Mouse (Mus musculus) layer of hippocampus, postnatal 36 days (tissue): ENCODE results near the gene Mitf. TPM values are rescaled to one million over a fixed set of nuclear protein-coding genes. Genes with fewer than 3 reads are reported as not detected.

Source experiments
- DNase-seq, 2 experiments: peaks; one replicate each; pipeline ENCODE4 v3.0.0; 2022
- total RNA-seq, 2 experiments: library from RNA; stranded (reverse); gene quantifications; 2 replicates each; pipeline ENCODE4 v1.2.3; 2021

Gene Mitf
- total RNA-seq, 2 experiments from 2014 or later = 8.3 to 9.3 TPM

DNA sequence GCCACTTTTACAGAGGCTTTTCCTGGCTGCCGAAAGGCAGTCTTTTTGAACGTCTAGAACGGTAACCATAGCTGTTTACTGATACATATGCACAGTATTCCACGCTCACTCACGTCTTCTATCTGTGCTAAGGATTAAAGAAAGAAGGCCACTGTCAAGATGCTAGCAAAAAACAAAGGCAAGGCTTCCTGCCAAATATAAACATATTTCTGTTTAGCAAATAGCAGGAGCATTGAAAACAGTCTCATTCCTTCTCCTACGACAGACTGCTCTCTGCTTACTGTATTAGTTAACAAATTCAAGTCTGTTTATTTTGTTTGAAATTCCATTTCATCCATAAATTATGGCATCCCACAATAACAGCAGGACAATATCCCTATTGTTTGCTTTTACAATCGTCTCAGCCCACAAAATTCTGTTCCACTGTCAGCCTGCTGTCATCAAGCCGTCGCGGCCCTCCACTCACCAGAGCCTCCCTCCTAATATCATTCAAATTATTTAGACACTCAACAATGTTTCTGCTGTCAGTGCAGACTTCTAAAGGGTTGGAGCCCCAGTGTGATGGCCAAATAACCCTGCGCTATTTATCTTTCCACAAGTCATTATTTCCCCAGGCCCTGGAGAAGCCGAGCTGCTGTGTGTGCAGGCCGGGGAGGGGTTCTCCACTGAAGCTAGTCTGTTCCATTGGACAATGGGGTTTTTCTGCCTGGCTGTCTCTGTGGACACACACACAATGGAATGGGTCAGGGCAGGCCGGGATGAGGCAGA lies 242.0 kb downstream of the Mitf start:
- peak; percentile 18 to 29 for DNase-seq

DNA sequence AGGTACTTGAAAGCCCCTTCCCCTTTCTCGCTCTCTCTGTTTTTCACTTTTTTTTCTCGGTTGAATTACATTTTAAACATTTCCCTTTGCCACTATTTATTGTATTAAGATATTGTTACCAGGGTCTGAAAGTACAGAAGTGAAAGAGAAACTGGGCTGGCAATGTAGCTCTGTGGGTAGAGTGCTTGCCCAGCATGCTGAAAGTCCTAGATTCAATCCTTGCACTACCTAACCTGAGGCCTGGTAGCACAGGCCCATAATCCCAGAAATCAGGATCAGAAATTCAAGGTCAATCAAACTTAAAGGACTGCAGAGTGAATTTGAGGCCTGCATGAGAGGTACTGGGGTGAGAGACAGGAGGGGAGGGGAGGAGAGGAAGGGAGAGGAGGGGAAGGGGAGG lies 242.7 kb downstream of the Mitf start:
- no peak for DNase-seq

DNA sequence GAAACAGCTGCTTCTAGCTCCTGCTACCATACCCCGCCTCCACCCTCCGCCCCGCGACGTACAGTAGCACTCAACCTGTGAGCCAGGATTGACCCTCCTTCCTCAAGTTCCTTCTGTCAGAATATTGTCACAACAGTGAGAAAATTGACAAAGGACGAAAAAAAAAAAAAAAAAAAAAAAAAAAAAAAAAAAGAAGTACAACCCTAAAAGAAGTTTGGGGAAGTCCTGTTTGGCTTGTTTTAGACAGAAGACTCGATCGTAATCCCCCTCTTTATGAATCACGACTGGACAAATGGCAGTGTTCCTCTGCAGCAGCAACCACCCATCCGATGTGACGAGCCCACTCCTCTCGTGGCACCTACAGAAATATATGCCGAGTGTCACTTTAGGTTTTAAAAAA lies 255.0 kb downstream of the Mitf start:
- no peak for DNase-seq

DNA sequence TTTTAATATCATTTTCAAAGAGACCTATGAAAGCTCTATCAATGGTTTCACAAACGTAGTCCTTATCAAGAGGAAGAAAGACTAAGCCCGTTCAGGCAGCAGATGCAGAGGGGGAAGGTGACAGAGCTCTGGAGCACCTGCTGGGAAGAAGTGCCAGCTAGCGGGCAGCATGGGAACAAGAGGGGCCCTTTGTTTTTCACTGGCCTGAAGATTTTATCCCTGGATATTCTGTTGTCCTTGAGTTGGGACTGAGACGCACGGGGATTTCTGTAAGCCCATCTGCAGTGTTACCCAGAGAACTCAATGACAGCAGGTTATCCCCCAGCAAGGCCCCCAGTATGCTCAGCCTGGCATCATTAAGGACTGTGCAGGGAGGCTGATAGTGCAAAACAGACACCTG lies 258.1 kb downstream of the Mitf start:
- no peak for DNase-seq

DNA sequence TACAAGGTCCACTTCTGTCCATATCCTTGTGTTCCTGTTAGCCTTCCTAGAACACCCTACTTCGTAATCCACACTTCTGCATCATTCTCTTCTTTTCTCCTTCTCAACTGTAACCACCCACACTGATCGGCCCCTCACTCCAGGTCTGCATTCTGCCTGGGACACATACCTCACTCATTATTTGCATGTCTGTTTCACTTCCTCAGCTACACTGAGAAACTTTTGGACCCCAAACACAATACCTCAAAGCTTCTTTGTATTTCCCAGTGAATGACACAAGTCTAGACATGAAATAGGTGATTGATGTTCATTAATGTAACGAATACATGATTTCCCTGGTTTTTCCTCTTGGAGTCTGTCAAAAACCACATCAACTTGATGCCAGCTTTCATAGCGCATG lies 259.6 kb downstream of the Mitf start:
- no peak for DNase-seq

Other genes with a start within 250 kb of the Mitf start
- 10 to 100 TPM; 26.3 to 33.5 TPM for gene Frmd4b, start 189.5 kb upstream of the Mitf start, total RNA-seq